Mouse (Mus musculus) heart, adult 2 months (tissue): ENCODE data around the gene Shank1. TPM values are rescaled to one million over a fixed set of nuclear protein-coding genes. Genes with fewer than 3 reads are reported as not detected.

Experiments
- DNase-seq, 2 experiments: peaks; one replicate each; pipeline ENCODE4 v3.0.0; 2021
- H3K27ac ChIP-seq: fragments of 200-600 bp; 2 replicates; pipeline ENCODE4 v1.8.1; 2022
- H3K27me3 ChIP-seq: fragments of 200-500 bp; 2 replicates; pipeline ENCODE4 v1.6.1; 2012; ENCODE audit warnings: mild to moderate bottlenecking, low read length, inconsistent platforms, mixed read lengths; ENCODE audit not compliant: control insufficient read depth, insufficient read depth
- H3K36me3 ChIP-seq: fragments of 200-500 bp; 2 replicates; pipeline ENCODE4 v1.6.1; 2012; ENCODE audit warnings: low read length, inconsistent platforms; ENCODE audit not compliant: control insufficient read depth, insufficient read depth
- H3K4me1 ChIP-seq: fragments of 200-500 bp; 2 replicates; pipeline ENCODE4 v1.6.1; 2011; ENCODE audit warnings: low read length; ENCODE audit not compliant: control insufficient read depth, insufficient read depth
- H3K4me3 ChIP-seq: fragments of 200-600 bp; 2 replicates; pipeline ENCODE4 v1.8.1; 2022
- H3K79me2 ChIP-seq: fragments of 200-500 bp; replicated peaks from 2 replicates; pipeline ENCODE4 v1.6.1; 2012; ENCODE audit warnings: mild to moderate bottlenecking, inconsistent platforms, low read length, moderate library complexity, mixed read lengths; ENCODE audit not compliant: control insufficient read depth, insufficient read depth
- H3K9ac ChIP-seq: fragments of 200-500 bp; 2 replicates; pipeline ENCODE4 v1.6.1; 2012; ENCODE audit warnings: low read depth, mild to moderate bottlenecking, control low read depth, inconsistent platforms, low read length, mixed read lengths
- CTCF ChIP-seq: fragments of 200-600 bp; IDR thresholded peaks from 2 replicates; pipeline ENCODE4 v1.8.1; 2022; ENCODE audit warnings: antibody characterized with exemption, mild to moderate bottlenecking, moderate library complexity
- EP300 ChIP-seq: fragments of 200-500 bp; IDR thresholded peaks from 2 replicates; pipeline ENCODE4 v1.6.1; 2011; ENCODE audit warnings: low read depth, low read length, control low read depth; ENCODE audit not compliant: insufficient read depth
- POLR2A ChIP-seq: fragments of 200-500 bp; IDR thresholded peaks from 2 replicates; pipeline ENCODE4 v1.6.1; 2011; ENCODE audit warnings: mild to moderate bottlenecking, low read depth, low read length, control low read depth; ENCODE audit not compliant: insufficient read depth
- WGBS: fragments of 180-500 bp; shearing (Covaris S2); methylation state at CpG from one replicate; pipeline ENCODE4 v1.1.7; 2018; 5-methylcytosine and 5-hydroxymethylcytosine counted together
- intact Hi-C: fragments of 180-260 bp; cut with DNase I; formaldehyde crosslinking; loops from one replicate; pipeline ENCODE4 v1.15.1; 2025
- polyA plus RNA-seq: library from polyadenylated mRNA; depleted of rRNA; stranded (reverse); fragments of >200 nt; gene quantifications from 2 replicates; pipeline ENCODE4 v1.2.3, GENCODE M21; 2012
- total RNA-seq, 2 experiments: library from RNA; stranded (reverse); gene quantifications; 2 replicates each; pipeline ENCODE4 v1.2.3; 2021

Shank1 gene
- total and polyA plus RNA-seq, 3 experiments, result 0.94 to 2.3 (median 1.2) TPM

- Histone ChIP-seq H3K27me3 (no peaks in the 10 kb centered on the region), H3K36me3 (no peaks in the 10 kb centered on the region), H3K4me3 (no peak overlapping the region), H3K9ac (no peak overlapping the region), H3K79me2 (no peaks in the 10 kb centered on the region), H3K4me1 (no peaks in the 10 kb centered on the region; the same call in 1 of the 2 replicates), H3K27ac (no peak overlapping the region)
- intact Hi-C loops, result loop anchor here (2.0 to 10.0 kb wide), 3 partner anchors 91 to 701 kb away; partner anchors contain the start of genes Atf5, Ctu1, Il4i1 and Josd2
- 71% methylated on average over 3 of the region's 3 CpGs for WGBS
- no peak for TF ChIP-seq EP300
- no peak for TF ChIP-seq CTCF
- no peak for TF ChIP-seq POLR2A
- DNase-seq, result no peak
Observed at GRCm38 (mm10) chr7:44375793-44376192, 65.7 kb downstream of the Shank1 start.

DNA sequence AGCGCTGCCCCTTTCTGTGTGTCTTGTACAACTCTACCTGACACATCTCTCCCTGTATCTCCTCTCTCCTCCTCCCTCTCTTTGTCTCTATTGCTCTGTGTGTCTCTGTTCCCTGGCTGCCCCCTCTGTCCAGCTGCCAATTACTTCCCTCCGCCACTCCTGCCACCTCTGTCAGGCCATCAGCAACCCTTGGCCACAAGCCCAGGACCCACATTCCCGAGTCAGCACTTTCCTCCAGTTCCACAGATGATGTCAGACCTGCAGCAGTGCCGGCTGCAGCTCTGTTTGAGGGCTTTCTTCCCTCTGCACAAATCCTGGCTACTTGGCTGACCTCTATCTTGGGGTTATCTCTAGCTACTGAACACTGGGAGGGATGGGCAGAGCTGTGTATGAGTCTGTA is 68.2 kb downstream of the Shank1 start:
- intact Hi-C loops, result loop anchor here (10.0 kb wide), 2 partner anchors 437 to 703 kb away; partner anchors contain the start of genes Atf5, Ctu1, Il4i1 and Nup62
- no peak overlapping the region for H3K4me3 ChIP-seq
- no peaks in the 10 kb centered on the region for H3K36me3 ChIP-seq
- no peaks in the 10 kb centered on the region; the same call in 1 of the 2 replicates for H3K4me1 ChIP-seq
- no peak for TF ChIP-seq CTCF
- H3K27me3 ChIP-seq, result no peaks in the 10 kb centered on the region
- no peaks in the 10 kb centered on the region for H3K79me2 ChIP-seq
- DNase-seq, result peak; percentile 63 to 72
- H3K9ac ChIP-seq, result no peak overlapping the region
- WGBS, result 19% methylated on average over 4 of the region's 4 CpGs
- no peak overlapping the region for H3K27ac ChIP-seq

DNA sequence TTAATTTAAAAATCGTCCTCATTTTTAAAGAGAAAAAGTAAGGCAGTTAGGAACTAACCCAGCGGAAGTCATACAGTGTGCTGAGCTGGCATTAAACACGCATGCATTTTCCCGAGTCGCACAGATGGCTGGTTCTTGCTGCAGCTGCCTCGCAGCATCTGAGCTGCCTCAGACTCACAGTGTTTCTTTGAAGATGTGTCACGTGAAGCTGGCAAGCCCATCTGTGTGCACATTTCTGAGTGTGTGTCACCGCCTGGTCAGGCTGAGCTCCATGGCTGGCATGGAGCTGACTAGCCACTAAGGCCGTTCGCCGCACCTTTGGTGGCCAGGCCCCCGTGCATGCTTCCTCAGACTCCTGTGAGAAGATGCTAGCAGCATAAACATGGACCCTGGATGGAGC is 72.5 kb downstream of the Shank1 start:
- TF ChIP-seq POLR2A, result no peak
- no peak for TF ChIP-seq CTCF
- TF ChIP-seq EP300, result no peak
- whole genome bisulfite sequencing, result 70% methylated on average over 12 of the region's 12 CpGs
- Histone ChIP-seq H3K4me1 (no peaks in the 10 kb centered on the region), H3K36me3 (no peaks in the 10 kb centered on the region), H3K4me3 (no peak overlapping the region), H3K27ac (no peak overlapping the region), H3K9ac (no peak overlapping the region), H3K79me2 (no peaks in the 10 kb centered on the region), H3K27me3 (no peaks in the 10 kb centered on the region)
- intact Hi-C loops, result no loop called here
- no peak for DNase-seq

DNA sequence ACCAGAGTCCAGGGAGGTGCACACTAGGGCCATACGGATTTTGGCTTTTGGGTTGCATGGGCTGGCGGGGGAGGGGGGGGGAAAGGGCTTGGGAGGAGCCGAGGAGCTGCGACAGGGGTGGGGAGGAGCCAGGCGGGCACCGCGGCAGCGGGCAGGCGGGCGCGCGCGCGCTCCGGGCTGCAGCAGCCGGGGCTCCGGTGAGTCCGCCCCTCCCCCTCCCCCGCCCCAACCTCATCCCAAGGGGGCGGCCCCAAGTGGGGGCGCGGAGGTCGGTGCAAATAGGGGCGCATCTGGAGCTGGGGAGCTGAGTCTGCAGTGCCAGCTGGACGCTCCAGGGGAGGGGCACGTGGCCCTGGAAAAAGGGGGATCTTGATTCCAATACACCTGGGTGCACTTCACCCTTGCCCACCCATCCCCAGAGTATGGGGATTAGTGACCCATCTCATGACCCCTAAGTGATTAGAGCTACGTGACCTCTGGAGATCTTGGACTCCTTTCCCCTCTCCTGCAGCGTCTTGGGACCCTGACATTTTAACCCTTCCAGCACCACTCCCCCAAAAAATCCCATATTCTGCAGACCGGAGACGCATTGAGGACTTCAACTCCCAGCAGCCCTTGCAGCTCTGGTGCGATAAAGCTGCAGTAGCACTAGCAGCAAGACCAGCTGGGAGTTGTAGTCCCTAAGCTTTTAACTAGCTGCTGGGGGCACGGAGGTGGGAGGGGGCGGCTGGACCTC is 74.1 kb downstream of the Shank1 start, which contains the start of gene Syt3:
TSS of gene Syt3 (plus strand) at position 123 of the 736 bp plus-strand sequence.
- Histone ChIP-seq H3K4me1 (no peaks in the 10 kb centered on the region), H3K27me3 (no peaks in the 10 kb centered on the region), H3K79me2 (no peaks in the 10 kb centered on the region), H3K9ac (peak within 1 kb of the TSS; percentile 66), H3K27ac (no peak within 1 kb of the TSS; the same call in 1 of the 2 replicates), H3K4me3 (peak within 1 kb of the TSS; percentile 61), H3K36me3 (no peaks in the 10 kb centered on the region)
- WGBS, result under 1% methylated on average over 26 of the region's 33 CpGs
- intact Hi-C loops, result no loop called here
- peak; percentile 69 to 71 for DNase-seq
- TF ChIP-seq EP300, result no peak
- TF ChIP-seq POLR2A, result no peak
- TF ChIP-seq CTCF, result no peak

DNA sequence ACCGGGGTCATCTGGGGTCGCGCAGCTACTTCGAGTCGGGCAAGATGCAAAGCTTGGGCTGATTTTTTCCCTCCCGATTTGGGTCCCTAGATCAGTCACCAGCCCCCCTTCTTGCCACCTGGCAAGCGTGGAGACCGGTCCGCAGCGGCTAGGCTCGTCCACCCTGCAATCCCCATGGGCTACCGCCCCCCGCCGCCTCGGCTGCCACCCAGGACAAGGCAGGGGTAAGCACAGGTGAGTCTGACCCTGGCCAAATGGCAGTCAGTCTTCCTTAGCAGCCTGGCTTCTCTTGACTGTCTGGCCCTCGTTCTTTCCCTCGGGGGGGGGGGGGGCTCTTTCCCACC is 74.6 kb downstream of the Shank1 start:
- Histone ChIP-seq H3K27ac (no peak overlapping the region), H3K4me1 (no peaks in the 10 kb centered on the region), H3K27me3 (no peaks in the 10 kb centered on the region), H3K36me3 (no peaks in the 10 kb centered on the region), H3K79me2 (no peaks in the 10 kb centered on the region), H3K9ac (peak overlapping the region; percentile 66), H3K4me3 (peak overlapping the region; percentile 61)
- TF ChIP-seq EP300 (no peak), POLR2A (no peak), CTCF (no peak)
- WGBS, result 3% methylated on average over 17 of the region's 17 CpGs
- intact Hi-C loops, result no loop called here
- no peak for DNase-seq

DNA sequence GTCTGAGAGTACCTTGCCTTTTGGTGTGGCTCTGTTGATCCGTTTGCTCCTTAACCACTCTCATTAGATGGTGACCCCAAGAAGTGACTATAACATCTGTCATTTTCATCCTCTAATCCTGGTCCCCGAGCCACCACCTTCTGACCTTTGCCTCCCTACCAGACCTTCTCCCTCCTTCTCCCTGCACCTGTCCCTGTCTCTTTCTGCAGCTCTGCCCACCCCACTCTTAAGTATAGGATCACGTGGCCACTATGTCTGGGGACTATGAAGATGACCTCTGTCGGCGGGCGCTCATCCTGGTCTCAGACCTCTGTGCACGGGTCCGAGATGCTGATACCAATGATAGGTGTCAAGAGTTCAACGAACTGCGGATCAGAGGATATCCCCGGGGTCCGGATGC is 75.7 kb downstream of the Shank1 start, which contains the start of gene 1700008O03Rik:
TSS of gene 1700008O03Rik (minus strand) at position 101 of the 400 bp plus-strand sequence.
- H3K36me3 ChIP-seq, result no peaks in the 10 kb centered on the region
- H3K9ac ChIP-seq, result peak within 1 kb of the TSS; percentile 66
- no peaks in the 10 kb centered on the region for H3K27me3 ChIP-seq
- 77% methylated on average over 12 of the region's 12 CpGs for WGBS
- no peaks in the 10 kb centered on the region for H3K79me2 ChIP-seq
- H3K27ac ChIP-seq, result no peak within 1 kb of the TSS
- TF ChIP-seq POLR2A (no peak), CTCF (no peak), EP300 (no peak)
- H3K4me1 ChIP-seq, result no peaks in the 10 kb centered on the region
- intact Hi-C loops, result no loop called here
- DNase-seq, result no peak
- H3K4me3 ChIP-seq, result peak within 1 kb of the TSS; percentile 61
